Mouse (Mus musculus) liver, embryonic 13.5 days (tissue): ENCODE measurements at regions not wholly inside any gene's neighbourhood (a gene's known extent, or its start where the extent isn't known, plus 50 kb on each side); places are given as distances from the start of the nearest gene placed in this dataset.

ENCODE experiments used
- ATAC-seq: fragments of 200-750 bp; cut with Nextera tagmentation; 2 replicates; pipeline ENCODE4 v1.8.0; 2017; ENCODE audit warnings: low read depth, mild to moderate bottlenecking, moderate number of reproducible peaks, moderate library complexity
- DNase-seq: peaks from one replicate; pipeline ENCODE4 v3.0.0; 2022
- H3K27ac ChIP-seq: fragments of 300-500 bp; sonication (generic); 2 replicates; pipeline ENCODE4 v1.5.1; 2015; ENCODE audit warnings: moderate library complexity, mild to moderate bottlenecking, inconsistent platforms
- H3K27me3 ChIP-seq: fragments of 300-500 bp; sonication (generic); 2 replicates; pipeline ENCODE4 v1.6.1; 2015; ENCODE audit warnings: mild to moderate bottlenecking, inconsistent platforms
- H3K36me3 ChIP-seq: fragments of 300-500 bp; sonication (generic); 2 replicates; pipeline ENCODE4 v1.6.1; 2015; ENCODE audit warnings: mild to moderate bottlenecking, inconsistent platforms
- H3K4me1 ChIP-seq: fragments of 300-500 bp; sonication (generic); replicated peaks from 2 replicates; pipeline ENCODE4 v1.6.1; 2015; ENCODE audit warnings: inconsistent platforms
- H3K4me2 ChIP-seq: fragments of 300-500 bp; sonication (generic); 2 replicates; pipeline ENCODE4 v1.6.1; 2015; ENCODE audit warnings: inconsistent platforms, mild to moderate bottlenecking, moderate library complexity
- H3K4me3 ChIP-seq: fragments of 300-500 bp; sonication (generic); replicated peaks from 2 replicates; pipeline ENCODE4 v1.5.1; 2015; ENCODE audit warnings: mild to moderate bottlenecking, inconsistent platforms
- H3K9ac ChIP-seq: fragments of 300-500 bp; sonication (generic); 2 replicates; pipeline ENCODE4 v1.6.1; 2015; ENCODE audit warnings: mild to moderate bottlenecking, inconsistent platforms
- H3K9me3 ChIP-seq: fragments of 300-500 bp; sonication (generic); replicated peaks from 2 replicates; pipeline ENCODE4 v1.6.1; 2016; ENCODE audit warnings: inconsistent platforms
- WGBS: fragments of 180-500 bp; shearing (Covaris S2); methylation state at CpG from one replicate; pipeline ENCODE4 v1.1.7; 2015; ENCODE audit not compliant: insufficient replicate concordance; 5-methylcytosine and 5-hydroxymethylcytosine counted together

DNA sequence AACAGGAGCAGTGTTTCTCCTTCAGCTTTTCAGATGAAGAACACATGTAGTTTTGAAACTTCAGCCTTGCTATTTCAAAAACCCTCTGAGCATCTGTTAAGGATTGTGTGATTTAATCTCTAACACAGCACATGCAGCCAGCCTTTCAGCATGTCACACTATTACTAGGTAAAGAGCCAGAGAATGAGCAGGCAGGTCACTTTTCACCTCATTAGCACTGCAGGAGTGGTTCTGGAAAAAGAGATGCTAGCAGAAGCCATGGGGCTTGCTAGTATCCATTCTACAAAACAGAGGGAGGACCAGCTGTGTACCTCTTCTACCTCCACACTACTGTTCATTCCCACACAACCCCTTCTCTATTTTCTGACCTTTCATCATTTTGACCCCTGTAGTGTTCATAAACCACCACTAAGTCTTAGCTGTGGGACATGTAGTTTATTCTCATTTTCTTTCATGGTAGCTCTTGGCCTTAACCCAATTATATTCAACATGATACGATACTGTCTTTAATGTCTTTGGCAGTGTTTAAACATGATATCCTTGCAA is 535.1 kb upstream of the Alcam start:
- no peaks in the 10 kb centered on the region for H3K27me3 ChIP-seq
- no peak overlapping the region for H3K9ac ChIP-seq
- ATAC-seq = no peak
- H3K36me3 ChIP-seq = no peaks in the 10 kb centered on the region
- H3K27ac ChIP-seq = no peak overlapping the region
- DNase-seq = no peak
- no peaks in the 10 kb centered on the region for H3K9me3 ChIP-seq
- 76% methylated on average over 1 of the region's 1 CpGs for WGBS
- no peaks in the 10 kb centered on the region for H3K4me1 ChIP-seq
- no peak overlapping the region for H3K4me3 ChIP-seq
- H3K4me2 ChIP-seq = no peak overlapping the region

DNA sequence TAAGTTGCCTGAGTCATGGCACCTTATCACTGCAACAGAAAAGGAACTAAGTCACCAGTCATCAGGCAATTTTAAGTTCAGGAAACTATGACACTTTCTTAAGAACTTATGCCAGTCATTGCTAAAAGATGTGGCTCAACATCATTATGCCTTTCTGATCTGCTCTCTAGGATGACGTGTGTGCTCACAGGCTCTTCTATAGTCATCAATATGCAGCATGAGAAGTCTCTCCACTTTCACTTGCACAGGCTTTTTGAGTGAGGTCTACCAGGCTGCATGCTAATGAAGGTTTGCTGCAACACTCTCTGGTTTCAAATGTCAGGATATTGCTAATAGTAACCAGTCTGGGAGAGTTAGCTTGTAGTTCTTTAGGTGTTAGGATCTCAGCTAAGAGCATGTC is 530.5 kb upstream of the Alcam start:
- no peak overlapping the region for H3K27ac ChIP-seq
- no peak overlapping the region for H3K9ac ChIP-seq
- ATAC-seq = no peak
- H3K4me3 ChIP-seq = no peak overlapping the region
- H3K4me2 ChIP-seq = no peak overlapping the region
- H3K36me3 ChIP-seq = no peaks in the 10 kb centered on the region
- H3K27me3 ChIP-seq = no peaks in the 10 kb centered on the region
- WGBS = 43% methylated on average over 1 of the region's 1 CpGs
- H3K4me1 ChIP-seq = no peaks in the 10 kb centered on the region
- no peaks in the 10 kb centered on the region for H3K9me3 ChIP-seq
- DNase-seq = no peak

DNA sequence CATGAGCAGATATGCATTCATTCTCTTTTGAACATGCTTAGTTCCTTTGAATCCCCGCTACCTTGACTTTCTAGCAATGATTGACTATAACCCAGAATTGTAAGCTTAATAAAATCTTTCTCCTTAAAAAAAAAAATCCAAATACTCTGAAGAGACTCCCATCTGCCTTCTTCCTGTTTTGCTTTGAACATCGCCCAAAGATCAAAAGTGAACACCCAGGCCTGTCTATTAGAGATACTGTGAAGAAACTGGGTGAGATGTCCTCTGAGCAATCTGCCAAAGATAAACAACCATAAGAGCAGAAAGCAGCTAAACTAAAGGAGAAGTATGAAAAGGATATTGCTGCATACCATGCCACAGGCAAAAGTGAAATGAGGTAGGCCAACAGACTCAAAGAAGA is 527.1 kb upstream of the Alcam start:
- H3K36me3 ChIP-seq = no peaks in the 10 kb centered on the region
- no peaks in the 10 kb centered on the region for H3K4me1 ChIP-seq
- no peak overlapping the region for H3K9ac ChIP-seq
- ATAC-seq (no peak), DNase-seq (no peak)
- no peak overlapping the region for H3K4me2 ChIP-seq
- H3K9me3 ChIP-seq = no peaks in the 10 kb centered on the region
- H3K27me3 ChIP-seq = no peaks in the 10 kb centered on the region
- WGBS = 58% methylated on average over 2 of the region's 2 CpGs
- no peak overlapping the region for H3K27ac ChIP-seq
- no peak overlapping the region for H3K4me3 ChIP-seq

DNA sequence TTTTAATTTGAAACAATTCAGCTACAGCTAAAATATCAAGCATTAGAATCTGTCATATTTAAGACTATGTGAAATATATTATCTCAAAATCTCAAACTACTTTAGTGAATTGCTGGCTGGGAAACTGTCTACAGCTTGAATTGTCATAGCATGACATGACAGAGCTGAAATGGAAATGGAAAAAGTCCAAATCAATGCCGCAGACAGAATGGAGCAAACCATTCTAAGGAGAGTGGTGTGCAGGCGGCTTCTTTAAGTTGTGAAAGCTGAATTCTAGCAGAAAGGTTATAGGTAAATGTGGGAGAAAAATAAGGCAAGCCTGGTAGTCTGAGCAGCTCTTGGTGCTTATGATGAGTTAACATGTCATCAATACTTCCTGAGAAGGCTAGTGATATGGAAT is 518.9 kb upstream of the Alcam start:
- ATAC-seq = no peak
- no peaks in the 10 kb centered on the region for H3K4me1 ChIP-seq
- no peak overlapping the region for H3K27ac ChIP-seq
- WGBS = 80% methylated on average over 2 of the region's 2 CpGs
- H3K27me3 ChIP-seq = no peaks in the 10 kb centered on the region
- no peak overlapping the region for H3K4me3 ChIP-seq
- H3K36me3 ChIP-seq = no peaks in the 10 kb centered on the region
- no peak overlapping the region for H3K9ac ChIP-seq
- no peaks in the 10 kb centered on the region for H3K9me3 ChIP-seq
- no peak overlapping the region for H3K4me2 ChIP-seq
- no peak for DNase-seq

DNA sequence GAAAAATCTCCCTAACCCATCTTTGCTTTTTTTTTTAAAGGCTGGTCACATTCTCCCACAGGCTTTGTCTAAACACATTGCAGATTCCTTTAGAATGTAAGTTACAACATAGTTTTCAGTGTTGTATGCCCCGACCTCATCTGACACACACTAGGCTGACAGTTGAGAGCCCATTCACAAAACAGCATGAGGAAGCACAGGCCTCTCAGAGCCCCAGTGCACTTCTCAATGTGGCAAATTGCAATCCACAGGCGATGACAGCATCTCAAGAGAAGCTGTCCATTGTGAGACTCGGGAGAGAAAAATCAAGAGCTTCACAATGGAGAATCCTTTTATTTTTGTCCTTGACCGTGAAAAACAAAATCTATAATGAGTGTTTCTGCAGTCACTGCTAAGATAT is 493.8 kb upstream of the Alcam start:
- Histone ChIP-seq H3K4me3 (no peak overlapping the region), H3K9ac (no peak overlapping the region), H3K36me3 (no peaks in the 10 kb centered on the region), H3K4me1 (no peaks in the 10 kb centered on the region), H3K27ac (no peak overlapping the region), H3K9me3 (no peaks in the 10 kb centered on the region), H3K27me3 (no peaks in the 10 kb centered on the region), H3K4me2 (no peak overlapping the region)
- no peak for ATAC-seq
- no peak for DNase-seq
- WGBS = 62% methylated on average over 4 of the region's 4 CpGs

DNA sequence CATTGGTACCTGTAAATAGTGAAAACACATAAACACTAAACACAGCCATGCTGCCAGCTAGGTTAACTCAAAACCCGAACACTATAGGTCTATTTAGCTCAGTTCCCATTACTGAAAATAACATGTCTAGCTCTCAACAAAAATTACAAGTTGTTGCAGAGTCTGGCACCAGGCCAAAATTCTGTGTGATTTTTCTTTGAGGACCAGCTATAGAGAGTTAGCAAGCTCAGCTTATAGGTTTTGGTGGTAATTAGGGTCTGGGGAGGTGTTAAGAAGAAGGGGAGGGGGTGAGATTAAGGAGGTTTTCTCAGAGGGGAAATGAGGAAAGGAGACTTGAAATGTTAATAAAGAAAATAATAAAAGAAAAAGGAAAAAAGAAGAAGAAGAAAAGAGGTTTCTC is 480.9 kb upstream of the Alcam start:
- H3K27me3 ChIP-seq = no peaks in the 10 kb centered on the region
- no peaks in the 10 kb centered on the region for H3K36me3 ChIP-seq
- DNase-seq = no peak
- H3K9me3 ChIP-seq = no peaks in the 10 kb centered on the region
- H3K27ac ChIP-seq = no peak overlapping the region
- no peak for ATAC-seq
- H3K9ac ChIP-seq = no peak overlapping the region
- no peak overlapping the region for H3K4me3 ChIP-seq
- 27% methylated on average over 1 of the region's 1 CpGs for WGBS
- no peaks in the 10 kb centered on the region for H3K4me1 ChIP-seq
- no peak overlapping the region for H3K4me2 ChIP-seq

DNA sequence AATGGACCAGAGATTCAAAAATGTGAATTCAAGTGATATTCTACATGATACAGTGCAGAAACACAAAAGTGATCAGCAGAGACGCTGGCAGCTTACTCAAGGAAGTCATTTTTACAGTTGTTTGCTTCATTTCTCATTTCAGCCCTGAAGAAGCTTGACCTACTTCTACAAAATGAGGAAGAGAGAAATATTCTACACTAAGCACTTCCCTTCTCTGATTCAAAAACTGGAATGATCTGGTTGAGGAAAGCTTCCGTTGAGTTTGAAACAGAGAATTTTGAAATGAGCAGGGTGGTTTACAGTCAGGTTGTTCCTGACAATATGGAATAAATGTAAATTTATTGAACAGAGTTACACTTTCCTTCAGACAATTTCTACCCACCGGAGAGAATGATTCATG is 478.1 kb upstream of the Alcam start:
- ATAC-seq (no peak), DNase-seq (no peak)
- H3K9me3 ChIP-seq = no peaks in the 10 kb centered on the region
- H3K4me1 ChIP-seq = no peaks in the 10 kb centered on the region
- H3K36me3 ChIP-seq = no peaks in the 10 kb centered on the region
- no peak overlapping the region for H3K9ac ChIP-seq
- H3K27me3 ChIP-seq = no peaks in the 10 kb centered on the region
- no peak overlapping the region for H3K27ac ChIP-seq
- H3K4me2 ChIP-seq = no peak overlapping the region
- 56% methylated on average over 3 of the region's 3 CpGs for WGBS
- H3K4me3 ChIP-seq = no peak overlapping the region

DNA sequence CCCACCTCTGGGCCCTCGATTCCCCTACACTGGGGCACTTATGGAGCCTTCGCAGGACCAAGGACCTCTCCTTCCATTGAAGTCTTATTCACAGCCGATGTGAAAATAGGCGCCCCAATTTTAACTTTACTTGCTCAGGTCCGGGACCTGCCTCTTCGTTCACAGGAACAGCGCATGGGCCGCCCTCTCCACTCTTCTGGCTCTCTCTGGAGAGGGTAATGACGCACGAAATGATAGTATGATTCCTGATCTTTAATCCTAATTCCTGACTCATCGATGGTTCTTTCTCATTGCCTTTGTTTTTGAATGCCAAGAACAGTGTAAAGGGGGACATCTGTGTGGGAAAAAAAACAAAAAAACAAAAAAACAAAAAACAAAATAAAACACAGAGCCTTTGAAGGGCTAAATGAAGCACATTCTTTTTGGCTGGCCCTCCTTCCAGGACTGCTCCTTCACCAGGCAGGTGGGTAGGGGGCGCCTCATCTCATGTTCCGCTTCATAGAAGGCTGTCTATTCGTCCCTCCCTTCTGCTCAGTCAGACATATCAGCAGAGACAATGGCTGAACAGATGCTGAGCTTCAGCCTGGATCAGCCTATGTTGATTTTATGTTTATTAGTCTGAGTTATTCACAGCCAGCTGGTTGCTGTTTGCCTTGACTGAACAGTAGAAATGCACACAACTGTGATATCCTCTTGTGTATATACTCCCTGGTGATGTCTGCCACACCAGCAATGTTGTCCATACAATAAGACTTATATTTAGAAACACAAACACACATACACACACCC is 438.8 kb upstream of the Alcam start:
- Histone ChIP-seq H3K9ac (no peak overlapping the region), H3K27ac (no peak overlapping the region), H3K4me2 (no peak overlapping the region), H3K27me3 (no peaks in the 10 kb centered on the region), H3K4me3 (no peak overlapping the region), H3K36me3 (no peaks in the 10 kb centered on the region), H3K9me3 (no peaks in the 10 kb centered on the region), H3K4me1 (no peaks in the 10 kb centered on the region)
- ATAC-seq (no peak), DNase-seq (no peak)
- WGBS = 65% methylated on average over 14 of the region's 14 CpGs

DNA sequence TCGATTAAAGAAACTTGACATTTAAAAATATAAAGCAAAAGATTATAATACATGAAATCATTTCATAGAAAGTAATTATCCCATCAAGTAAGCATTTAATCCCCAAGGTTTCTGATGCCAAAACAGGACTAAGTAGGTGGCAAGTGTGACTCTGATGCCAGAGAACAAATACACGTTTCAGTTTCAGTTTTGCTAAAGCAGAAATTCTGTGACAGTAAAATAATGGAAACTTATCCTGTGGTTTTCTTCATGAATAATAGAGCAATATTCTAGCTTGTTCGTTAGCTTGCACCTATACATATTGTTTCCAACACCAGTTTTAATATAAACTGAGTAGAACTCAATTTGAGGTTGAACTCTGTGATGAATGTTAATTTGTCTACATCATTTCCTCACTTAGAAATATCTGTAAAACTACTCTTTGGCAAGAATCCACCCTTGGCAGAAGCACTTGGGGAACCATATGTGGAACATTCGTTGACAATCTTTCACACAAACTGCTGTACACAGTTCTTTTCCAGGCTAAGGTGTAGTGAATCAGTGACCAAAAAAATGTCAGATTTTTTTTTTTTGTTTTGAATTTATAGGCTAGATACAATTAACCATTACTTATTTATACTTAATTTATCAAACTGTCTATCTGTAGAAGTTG is 425.7 kb upstream of the Alcam start:
- no peak for DNase-seq
- Histone ChIP-seq H3K9me3 (no peaks in the 10 kb centered on the region), H3K27me3 (no peaks in the 10 kb centered on the region), H3K4me1 (no peaks in the 10 kb centered on the region), H3K36me3 (no peaks in the 10 kb centered on the region), H3K4me2 (no peak overlapping the region), H3K4me3 (no peak overlapping the region), H3K9ac (no peak overlapping the region), H3K27ac (no peak overlapping the region)
- ATAC-seq = no peak
- WGBS = 45% methylated on average over 4 of the region's 4 CpGs

DNA sequence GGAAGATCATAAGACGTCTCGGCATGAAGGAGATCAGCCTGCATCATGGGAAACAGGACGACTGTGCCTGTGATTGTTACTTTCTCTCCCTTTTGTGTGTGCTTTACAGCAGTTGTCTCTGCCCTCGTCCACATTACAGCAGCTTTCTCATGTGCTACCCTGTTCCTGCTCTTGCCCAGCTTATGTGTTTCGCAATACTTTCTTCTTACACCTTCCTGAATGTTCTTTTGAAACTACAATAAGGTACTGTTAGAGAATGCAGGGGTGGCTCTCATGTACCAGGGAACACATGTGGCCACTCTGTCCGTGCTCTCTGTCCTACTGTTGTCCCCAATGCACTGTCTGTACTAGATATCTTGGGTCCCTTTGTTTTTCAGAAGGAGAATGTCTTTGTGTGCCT is 414.0 kb upstream of the Alcam start:
- ATAC-seq (no peak), DNase-seq (no peak)
- WGBS = 46% methylated on average over 6 of the region's 6 CpGs

DNA sequence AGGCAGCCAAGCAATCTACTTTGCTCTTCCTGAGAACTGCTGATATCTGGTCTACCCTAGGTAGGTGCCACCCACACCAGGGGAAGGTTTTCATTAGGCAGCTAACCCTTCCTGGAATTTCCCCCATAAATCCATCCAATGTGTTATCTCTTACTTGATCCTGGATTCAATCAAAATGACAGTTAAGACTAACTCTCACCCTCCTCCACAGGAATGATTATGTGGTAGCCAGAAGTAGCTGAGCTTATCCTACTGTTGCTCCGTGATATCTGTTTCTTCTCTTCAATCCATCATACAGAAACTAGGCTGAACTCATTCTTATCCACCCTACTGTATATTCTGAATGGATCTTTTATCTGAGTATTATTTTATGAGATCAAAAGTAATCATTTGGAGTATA is 409.7 kb upstream of the Alcam start:
- WGBS = 51% methylated on average over 1 of the region's 1 CpGs
- no peak overlapping the region for H3K4me3 ChIP-seq
- ATAC-seq (no peak), DNase-seq (no peak)
- H3K4me2 ChIP-seq = no peak overlapping the region
- no peaks in the 10 kb centered on the region for H3K9me3 ChIP-seq
- no peak overlapping the region for H3K27ac ChIP-seq
- H3K9ac ChIP-seq = no peak overlapping the region
- no peaks in the 10 kb centered on the region for H3K36me3 ChIP-seq
- no peaks in the 10 kb centered on the region for H3K27me3 ChIP-seq
- no peaks in the 10 kb centered on the region for H3K4me1 ChIP-seq

More for the DNA sequence above, 414.0 kb upstream of the Alcam start:
- no peak overlapping the region for H3K4me2 ChIP-seq
- no peaks in the 10 kb centered on the region for H3K9me3 ChIP-seq
- no peaks in the 10 kb centered on the region for H3K27me3 ChIP-seq
- H3K27ac ChIP-seq = no peak overlapping the region
- no peak overlapping the region for H3K4me3 ChIP-seq
- H3K4me1 ChIP-seq = no peaks in the 10 kb centered on the region
- no peaks in the 10 kb centered on the region for H3K36me3 ChIP-seq
- no peak overlapping the region for H3K9ac ChIP-seq

DNA sequence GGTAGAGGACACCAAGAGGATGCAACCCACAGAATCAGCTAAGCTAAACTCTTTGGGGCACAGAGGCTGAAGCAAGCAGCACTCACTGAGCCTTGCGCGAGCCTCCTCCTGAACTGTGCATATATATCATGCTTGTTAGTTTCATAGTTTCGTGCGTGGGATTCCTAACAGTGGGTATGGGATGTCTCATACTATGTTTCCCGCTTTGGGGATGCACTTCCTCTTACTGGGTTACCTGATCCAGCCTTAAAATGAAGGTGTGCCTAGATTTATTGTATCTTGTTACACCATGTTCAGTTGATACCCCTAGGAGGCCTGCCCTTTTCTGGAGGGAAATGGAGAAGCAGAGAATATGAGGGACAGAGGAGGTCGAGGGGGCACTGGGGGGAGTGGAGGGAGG is 407.4 kb upstream of the Alcam start:
- no peaks in the 10 kb centered on the region for H3K36me3 ChIP-seq
- no peak overlapping the region for H3K4me2 ChIP-seq
- no peak for ATAC-seq
- no peak overlapping the region for H3K9ac ChIP-seq
- no peaks in the 10 kb centered on the region for H3K9me3 ChIP-seq
- no peak overlapping the region for H3K27ac ChIP-seq
- DNase-seq = no peak
- H3K4me1 ChIP-seq = no peaks in the 10 kb centered on the region
- H3K27me3 ChIP-seq = no peaks in the 10 kb centered on the region
- 69% methylated on average over 6 of the region's 6 CpGs for WGBS
- H3K4me3 ChIP-seq = no peak overlapping the region
